Mouse (Mus musculus) neural tube, embryonic 14.5 days (tissue): ENCODE results near the gene Tmem141. TPM values are rescaled to one million over a fixed set of nuclear protein-coding genes. Genes with fewer than 3 reads are reported as not detected.

ENCODE experiments used
- ATAC-seq: fragments of 200-750 bp; cut with Nextera tagmentation; 2 replicates; pipeline ENCODE4 v1.8.0; 2017; ENCODE audit warnings: low read depth, mild to moderate bottlenecking, moderate TSS enrichment, moderate library complexity
- H3K27ac ChIP-seq: fragments of 300-500 bp; sonication (generic); 2 replicates; pipeline ENCODE4 v1.5.1; 2014; ENCODE audit warnings: low read depth, mild to moderate bottlenecking, control low read depth, low read length, moderate library complexity, mixed read lengths
- H3K27me3 ChIP-seq: fragments of 300-500 bp; sonication (generic); 2 replicates; pipeline ENCODE4 v1.6.1; 2014; ENCODE audit warnings: low read length; ENCODE audit not compliant: control insufficient read depth, insufficient read depth
- H3K36me3 ChIP-seq: fragments of 300-500 bp; sonication (generic); 2 replicates; pipeline ENCODE4 v1.6.1; 2014; ENCODE audit warnings: low read length, mixed read lengths; ENCODE audit not compliant: control insufficient read depth, insufficient read depth
- H3K4me1 ChIP-seq: fragments of 300-500 bp; sonication (generic); 2 replicates; pipeline ENCODE4 v1.6.1; 2014; ENCODE audit warnings: low read length; ENCODE audit not compliant: control insufficient read depth, insufficient read depth
- H3K4me2 ChIP-seq: fragments of 300-500 bp; sonication (generic); 2 replicates; pipeline ENCODE4 v1.6.1; 2014; ENCODE audit warnings: mild to moderate bottlenecking, low read depth, low read length, control low read depth
- H3K4me3 ChIP-seq: fragments of 300-500 bp; sonication (generic); 2 replicates; pipeline ENCODE4 v1.5.1; 2014; ENCODE audit warnings: low read depth, low read length, control low read depth, mixed read lengths
- H3K9ac ChIP-seq: fragments of 300-500 bp; sonication (generic); replicated peaks from 2 replicates; pipeline ENCODE4 v1.6.1; 2014; ENCODE audit warnings: low read depth, mild to moderate bottlenecking, control low read depth, low read length, mixed read lengths
- H3K9me3 ChIP-seq: fragments of 300-500 bp; sonication (generic); 2 replicates; pipeline ENCODE4 v1.6.1; 2016; ENCODE audit warnings: low read length; ENCODE audit not compliant: control insufficient read depth
- WGBS: fragments of 180-500 bp; shearing (Covaris S2); extraction: QIAGEN DNeasy Blood & Tissue Kit; methylation state at CpG from one replicate; pipeline ENCODE4 v1.1.7; 2014; 5-methylcytosine and 5-hydroxymethylcytosine counted together
- polyA plus RNA-seq: library from polyadenylated mRNA; unstranded; fragments of >200 nt; fragmentation: Nextera tagmentation; extraction: Ambion mirVana; gene quantifications from 2 replicates; pipeline ENCODE4 v1.2.1, GENCODE M21; 2014

The Tmem141 gene
- polyA plus RNA-seq, 1 experiment from 2014 or later, result 55.3 TPM

DNA sequence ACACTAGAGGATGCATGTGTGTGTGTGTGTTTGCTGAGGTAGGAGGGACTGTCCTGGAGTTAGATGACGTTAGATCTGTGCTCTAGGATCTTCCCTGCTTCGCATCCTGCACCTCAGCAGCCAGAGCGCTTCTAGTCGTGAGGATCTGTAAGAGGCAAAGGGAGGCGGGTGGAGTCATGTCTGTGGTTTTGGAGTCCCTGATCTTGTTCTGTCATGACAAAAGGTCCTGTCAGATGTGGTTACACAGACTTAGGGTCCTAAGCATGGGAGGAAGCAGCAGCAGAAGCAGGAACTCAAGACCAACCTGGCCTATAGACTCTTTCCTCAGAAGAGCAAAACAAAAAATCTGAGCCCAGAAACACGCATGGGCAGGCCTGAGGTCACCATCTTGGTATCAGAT lies 1.4 kb downstream of the Tmem141 start:
- Histone ChIP-seq H3K9me3 (no peaks in the 10 kb centered on the region), H3K27me3 (peaks cover 10% of the 10 kb centered on the region; the same call in 1 of the 2 replicates), H3K36me3 (no peaks in the 10 kb centered on the region), H3K4me1 (0 out of 2 replicates have a peak, but pooled peaks cover 3% of the 10 kb centered on the region), H3K4me3 (no peak overlapping the region), H3K9ac (no peak overlapping the region), H3K4me2 (no peak overlapping the region), H3K27ac (no peak overlapping the region)
- ATAC-seq, result no peak
- 88% methylated on average over 6 of the region's 6 CpGs for WGBS

- Histone ChIP-seq H3K27me3 (peaks cover 13% of the 10 kb centered on the region; the same call in 1 of the 2 replicates), H3K4me3 (no peak within 1 kb of the TSS), H3K9me3 (no peaks in the 10 kb centered on the region), H3K9ac (no peak within 1 kb of the TSS), H3K36me3 (no peaks in the 10 kb centered on the region), H3K4me2 (no peak within 1 kb of the TSS), H3K27ac (no peak within 1 kb of the TSS), H3K4me1 (0 out of 2 replicates have a peak, but pooled peaks cover 3% of the 10 kb centered on the region)
- WGBS, result 87% methylated on average over 3 of the region's 3 CpGs
- no peak for ATAC-seq
Observed at GRCm38 (mm10) chr2:25617578-25617977, 4.2 kb downstream of the Tmem141 start, which contains the start of gene Ccdc183. TSS of gene Ccdc183 (minus strand) at chr2:25617678.

- WGBS, result 19% methylated on average over 22 of the region's 22 CpGs
- Histone ChIP-seq H3K4me1 (0 out of 2 replicates have a peak, but pooled peaks cover 3% of the 10 kb centered on the region), H3K9me3 (no peaks in the 10 kb centered on the region), H3K9ac (no peak overlapping the region), H3K36me3 (no peaks in the 10 kb centered on the region), H3K4me2 (no peak overlapping the region), H3K4me3 (no peak overlapping the region), H3K27ac (no peak overlapping the region), H3K27me3 (peaks cover 13% of the 10 kb centered on the region; the same call in 1 of the 2 replicates)
- ATAC-seq, result no peak
Observed at GRCm38 (mm10) chr2:25616398-25616797, 5.4 kb downstream of the Tmem141 start.

DNA sequence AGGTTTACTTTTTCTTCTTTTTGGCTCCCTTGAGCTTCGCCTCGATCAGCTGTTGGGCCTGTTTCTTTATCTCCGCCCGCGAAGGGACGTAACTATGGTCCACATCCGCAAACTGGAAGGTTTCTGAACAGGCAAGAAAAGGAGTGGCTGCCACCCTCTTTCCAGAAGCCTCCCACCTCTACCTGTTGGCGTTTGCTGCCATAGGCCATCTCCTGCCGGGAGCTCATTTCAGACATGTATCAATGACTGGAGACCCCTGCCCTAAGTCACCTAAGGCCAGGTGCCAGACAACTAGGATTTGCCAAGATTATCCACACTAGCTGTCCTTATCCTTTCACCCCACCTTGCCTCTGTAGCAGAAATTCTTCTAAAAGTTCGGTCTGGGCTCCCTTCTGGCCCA lies 13.1 kb downstream of the Tmem141 start:
- no peak; the same call in 1 of the 2 replicates for ATAC-seq

DNA sequence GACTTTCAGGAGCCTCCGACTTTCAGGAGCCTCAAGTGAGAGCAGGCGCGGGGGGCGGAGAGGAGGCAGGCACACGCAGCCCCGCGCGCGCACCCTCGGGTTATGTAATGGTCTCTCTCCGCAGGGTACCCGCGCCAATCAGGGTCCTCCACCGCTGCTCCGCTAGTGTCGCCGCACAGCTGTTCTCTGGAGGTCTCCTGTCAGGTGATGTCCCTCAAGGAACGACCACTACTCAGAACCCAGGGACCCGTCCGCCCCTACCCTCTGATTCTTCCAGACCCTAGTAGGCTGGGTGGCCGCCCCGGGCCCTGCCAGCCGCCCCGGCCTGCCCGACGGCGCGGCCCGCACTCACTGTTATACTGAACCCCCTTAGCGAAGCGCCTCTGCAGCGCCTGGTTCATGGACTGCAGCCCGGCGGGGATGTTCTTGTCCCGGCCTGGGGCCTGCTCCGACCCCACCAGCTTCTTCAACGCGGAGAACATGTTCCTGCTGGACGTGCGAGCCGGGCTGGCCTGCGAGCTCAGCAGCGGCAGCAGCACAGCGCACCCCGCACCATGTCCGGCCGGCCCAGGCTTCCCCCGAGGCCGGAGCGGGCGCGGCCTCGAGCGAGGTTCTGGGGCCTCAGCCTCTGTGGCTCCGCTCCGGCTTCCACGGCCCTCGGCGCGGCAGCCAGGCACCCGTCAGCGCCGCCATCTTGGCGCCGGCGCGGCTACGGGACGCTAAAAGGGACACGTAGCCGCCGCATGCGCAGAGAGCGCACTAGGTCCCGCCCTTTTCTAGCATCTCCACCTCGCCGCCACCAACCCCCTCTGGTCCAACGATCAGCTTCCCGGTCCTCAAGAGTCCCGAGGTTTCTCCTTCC lies 13.8 kb downstream of the Tmem141 start, which contains the start of gene Rabl6:
Rabl6 (minus strand) TSS at position 761 of the 862 bp plus-strand sequence.
- ATAC-seq, result peak; percentile 93
- H3K27ac ChIP-seq, result peak within 1 kb of the TSS; percentile 93
- under 1% methylated on average over 78 of the region's 80 CpGs for WGBS
- H3K4me1 ChIP-seq, result peaks cover 12% of the 10 kb centered on the region
- peak within 1 kb of the TSS; percentile 60 for H3K4me2 ChIP-seq
- H3K9ac ChIP-seq, result peak within 1 kb of the TSS; percentile 94
- peak within 1 kb of the TSS; percentile 100 for H3K4me3 ChIP-seq
- no peaks in the 10 kb centered on the region for H3K9me3 ChIP-seq
- no peaks in the 10 kb centered on the region for H3K36me3 ChIP-seq
- no peaks in the 10 kb centered on the region for H3K27me3 ChIP-seq

More for the DNA sequence above, 13.1 kb downstream of the Tmem141 start:
- Histone ChIP-seq H3K4me3 (peak overlapping the region; percentile 100; the same call in 1 of the 2 replicates), H3K27me3 (no peaks in the 10 kb centered on the region), H3K9me3 (no peaks in the 10 kb centered on the region), H3K4me2 (peak overlapping the region; percentile 60), H3K4me1 (peaks cover 12% of the 10 kb centered on the region), H3K9ac (0 out of 2 replicates have a peak overlapping the region, but pooled peaks have one; percentile 94), H3K36me3 (no peaks in the 10 kb centered on the region), H3K27ac (peak overlapping the region; percentile 25; the same call in 1 of the 2 replicates)
- WGBS, result 67% methylated on average over 10 of the region's 10 CpGs

DNA sequence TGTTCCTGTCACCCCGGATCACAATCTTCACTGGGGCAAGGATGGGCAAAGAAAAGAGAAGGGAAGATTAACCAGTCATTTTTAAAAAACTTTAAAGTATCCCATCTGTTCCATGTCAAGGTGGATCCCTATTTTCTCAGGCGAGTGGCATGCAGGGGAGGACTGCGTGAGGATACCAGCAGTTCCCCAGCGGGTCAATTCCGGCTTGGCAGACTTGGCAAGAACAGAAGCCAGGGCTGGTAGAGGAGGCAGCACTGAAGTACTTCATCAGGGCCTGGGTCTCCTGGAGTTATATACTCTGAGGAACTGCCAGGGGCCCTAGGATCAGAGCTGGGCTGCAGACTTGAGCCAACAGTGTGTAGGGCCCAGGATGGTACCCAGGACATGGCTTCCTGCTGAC lies 19.3 kb downstream of the Tmem141 start:
- no peak overlapping the region for H3K4me3 ChIP-seq
- no peaks in the 10 kb centered on the region for H3K27me3 ChIP-seq
- no peak overlapping the region for H3K4me2 ChIP-seq
- no peak overlapping the region for H3K9ac ChIP-seq
- no peak for ATAC-seq
- peaks cover 41% of the 10 kb centered on the region for H3K36me3 ChIP-seq
- H3K4me1 ChIP-seq, result peaks cover 12% of the 10 kb centered on the region
- 98% methylated on average over 5 of the region's 5 CpGs for WGBS
- H3K9me3 ChIP-seq, result no peaks in the 10 kb centered on the region
- H3K27ac ChIP-seq, result no peak overlapping the region

GRCm38 (mm10) chr2:25600037-25600436 lies 21.8 kb downstream of the Tmem141 start:
- H3K4me1 ChIP-seq, result no peaks in the 10 kb centered on the region
- no peak overlapping the region for H3K27ac ChIP-seq
- no peak overlapping the region for H3K4me3 ChIP-seq
- 90% methylated on average over 2 of the region's 2 CpGs for WGBS
- no peak overlapping the region for H3K9ac ChIP-seq
- no peaks in the 10 kb centered on the region for H3K9me3 ChIP-seq
- H3K36me3 ChIP-seq, result peaks cover 65% of the 10 kb centered on the region
- no peaks in the 10 kb centered on the region for H3K27me3 ChIP-seq
- no peak overlapping the region for H3K4me2 ChIP-seq
- ATAC-seq, result no peak

GRCm38 (mm10) chr2:25598749-25599148 lies 23.1 kb downstream of the Tmem141 start:
- no peaks in the 10 kb centered on the region for H3K4me1 ChIP-seq
- H3K4me2 ChIP-seq, result no peak overlapping the region
- H3K27ac ChIP-seq, result no peak overlapping the region
- ATAC-seq, result no peak
- H3K9me3 ChIP-seq, result no peaks in the 10 kb centered on the region
- 93% methylated on average over 1 of the region's 1 CpGs for WGBS
- H3K4me3 ChIP-seq, result no peak overlapping the region
- H3K9ac ChIP-seq, result no peak overlapping the region
- no peaks in the 10 kb centered on the region for H3K27me3 ChIP-seq
- H3K36me3 ChIP-seq, result peaks cover 69% of the 10 kb centered on the region
